Mouse (Mus musculus): ENCODE measurements around the gene Relt. TPM values are rescaled to one million over a fixed set of nuclear protein-coding genes. Genes with fewer than 3 reads are reported as not detected.

Gene Relt
- total RNA-seq, 2 experiments from 2014 or later = 5.3 to 12.2 TPM

DNA sequence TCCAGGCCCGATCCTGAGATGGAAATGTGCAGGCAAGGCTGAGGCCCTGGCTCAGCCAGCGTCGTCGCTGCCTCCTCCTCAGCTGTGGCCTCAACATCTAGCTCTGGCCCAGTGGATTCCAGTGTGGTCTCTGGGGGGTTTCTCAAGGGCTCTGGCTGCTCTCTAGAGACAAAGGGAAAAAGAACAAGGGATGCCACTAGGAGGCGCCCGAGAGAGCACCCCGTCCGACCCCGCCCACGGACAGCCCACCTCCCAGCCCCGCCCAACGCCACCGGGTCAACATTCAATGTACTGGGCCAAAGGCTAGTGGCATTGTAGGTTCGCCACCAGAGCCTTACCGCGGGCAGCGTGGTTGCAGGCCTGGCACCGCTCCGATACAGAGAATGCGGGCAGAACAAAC is 16.3 kb upstream of the Relt start:
- peak in 1 of 2 experiments; percentile 57 for DNase-seq
- intact Hi-C loops (cut with DNase I) = no loop called here

- no peak for DNase-seq
- intact Hi-C loops (cut with DNase I) = no loop called here
These were observed 13.5 kb upstream of the Relt start for GRCm38 (mm10) chr7:100876771-100877170.

DNA sequence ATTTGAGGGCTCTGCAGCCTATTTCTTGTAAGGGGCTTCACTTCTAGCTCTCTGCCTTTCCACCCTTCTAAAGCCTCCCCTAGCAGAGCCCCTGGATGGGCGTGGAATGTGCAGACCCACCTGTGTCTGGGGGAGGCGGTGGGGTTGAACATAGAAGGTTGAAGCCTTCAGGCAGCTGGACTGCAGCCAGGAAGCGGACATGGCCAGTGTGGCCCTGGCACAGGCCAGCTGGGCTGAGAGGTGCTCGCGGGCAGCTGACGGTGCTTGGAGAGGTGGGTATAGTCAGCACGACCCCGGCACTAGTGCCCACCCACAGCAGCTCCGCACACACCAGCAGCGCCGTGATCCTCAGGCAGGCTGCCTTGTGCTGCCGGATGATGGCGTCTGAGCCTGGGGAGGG is 13.0 kb upstream of the Relt start:
- no peak for DNase-seq
- intact Hi-C loops (cut with DNase I) = no loop called here

- DNase-seq = no peak
- intact Hi-C loops (cut with DNase I) = no loop called here
These were observed 12.6 kb upstream of the Relt start for GRCm38 (mm10) chr7:100875822-100876221.

GRCm38 (mm10) chr7:100873197-100873596 is 10.0 kb upstream of the Relt start:
- DNase-seq = no peak
- intact Hi-C loops (cut with DNase I) = no loop called here

DNA sequence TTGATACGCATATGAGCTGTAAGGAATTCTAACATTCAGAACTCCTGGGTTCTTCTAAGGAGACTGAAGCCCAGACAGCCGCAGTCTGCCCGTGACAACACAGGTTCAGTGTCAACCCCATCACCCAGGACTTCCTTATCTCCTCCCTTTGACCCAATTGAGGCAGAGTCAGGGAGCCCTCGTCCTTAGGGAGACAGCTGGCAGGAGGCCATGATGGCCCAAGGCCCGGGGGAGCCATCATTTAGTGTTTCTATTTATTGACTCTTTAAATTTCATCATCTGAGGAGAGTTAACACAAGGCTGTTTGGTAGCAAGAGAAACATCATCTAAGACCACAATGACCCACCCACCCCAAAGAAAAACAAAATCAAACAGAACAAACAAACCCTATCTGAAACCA is 8.6 kb upstream of the Relt start:
- intact Hi-C loops (cut with DNase I) = no loop called here
- DNase-seq = no peak

DNA sequence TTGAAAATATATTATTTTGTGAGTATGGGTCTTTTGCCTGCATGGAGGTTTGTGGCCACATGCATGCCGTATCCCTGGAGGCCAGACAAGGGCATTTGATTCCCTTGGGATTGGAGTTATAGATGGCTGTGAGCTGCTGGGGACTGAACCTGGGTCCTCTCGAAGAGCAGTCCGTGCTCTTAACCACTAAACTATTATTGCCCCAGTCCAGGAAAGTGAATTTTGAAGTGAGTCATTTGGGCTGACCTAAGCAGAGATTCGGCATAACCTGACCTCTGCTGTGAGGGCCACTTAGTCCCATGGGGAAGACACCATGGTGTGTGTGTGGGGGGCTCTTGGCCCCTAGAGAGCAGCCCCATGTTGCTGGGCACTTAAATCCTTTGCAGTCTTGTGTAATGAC is 8.1 kb upstream of the Relt start:
- DNase-seq = no peak
- intact Hi-C loops (cut with DNase I) = no loop called here

GRCm38 (mm10) chr7:100869877-100870629 is 6.8 kb upstream of the Relt start:
- DNase-seq = no peak
- intact Hi-C loops (cut with DNase I) = no loop called here

GRCm38 (mm10) chr7:100868551-100868950 is 5.3 kb upstream of the Relt start:
- DNase-seq = no peak
- intact Hi-C loops (cut with DNase I) = no loop called here

GRCm38 (mm10) chr7:100867561-100867960 is 4.3 kb upstream of the Relt start:
- no peak for DNase-seq
- intact Hi-C loops (cut with DNase I) = no loop called here

GRCm38 (mm10) chr7:100866675-100867074 is 3.4 kb upstream of the Relt start:
- DNase-seq = no peak
- intact Hi-C loops (cut with DNase I) = loop anchor here (1.0 kb wide), 1 partner anchor 17 kb away; no protein-coding TSS in a partner anchor

GRCm38 (mm10) chr7:100862353-100862752 is 893 bp downstream of the Relt start:
- intact Hi-C loops (cut with DNase I) = no loop called here
- DNase-seq = no peak

DNA sequence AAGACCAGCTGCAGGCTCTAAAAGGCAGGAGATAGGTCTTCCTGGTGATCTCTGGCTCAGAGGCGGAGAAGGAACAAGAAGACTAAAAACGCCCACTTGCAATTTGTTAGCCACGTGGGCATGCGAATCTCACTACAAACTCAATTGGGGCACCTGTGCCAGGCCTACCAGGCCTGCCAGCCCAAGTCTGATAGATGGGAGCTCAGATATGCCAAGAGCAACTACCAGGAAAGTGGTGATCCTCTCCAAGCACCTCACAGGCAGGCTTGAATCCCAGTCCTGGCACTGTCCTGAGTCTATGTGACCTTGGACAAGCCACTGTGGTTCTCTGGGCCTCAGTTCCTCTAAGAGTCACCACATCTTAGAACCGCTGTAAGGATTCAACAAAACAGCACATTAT is 2.0 kb downstream of the Relt start:
- intact Hi-C loops (cut with DNase I) = no loop called here
- no peak for DNase-seq

DNA sequence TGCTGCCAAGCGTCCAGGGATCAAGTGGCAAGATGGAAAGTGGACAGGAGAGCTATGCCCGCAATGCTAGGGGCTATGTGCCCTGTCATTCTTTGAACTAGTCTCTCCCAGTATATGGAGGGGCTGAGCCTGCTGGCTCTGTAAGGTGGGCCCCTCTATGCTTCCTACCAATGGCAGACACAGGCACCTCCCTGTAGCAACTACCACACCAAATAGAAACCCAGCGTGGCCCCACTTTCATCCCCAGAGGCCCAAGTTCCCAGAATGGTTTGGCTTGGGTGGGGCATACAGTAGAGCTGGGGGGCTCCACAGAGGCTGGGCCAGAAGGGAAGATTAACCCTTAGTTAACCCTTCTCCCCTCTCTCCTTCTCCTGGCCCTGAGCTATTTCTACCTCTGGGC is 2.8 kb downstream of the Relt start:
- intact Hi-C loops (cut with DNase I) = no loop called here
- DNase-seq = no peak

GRCm38 (mm10) chr7:100855795-100856573 is 7.3 kb downstream of the Relt start:
- intact Hi-C loops (cut with DNase I) = no loop called here

DNA sequence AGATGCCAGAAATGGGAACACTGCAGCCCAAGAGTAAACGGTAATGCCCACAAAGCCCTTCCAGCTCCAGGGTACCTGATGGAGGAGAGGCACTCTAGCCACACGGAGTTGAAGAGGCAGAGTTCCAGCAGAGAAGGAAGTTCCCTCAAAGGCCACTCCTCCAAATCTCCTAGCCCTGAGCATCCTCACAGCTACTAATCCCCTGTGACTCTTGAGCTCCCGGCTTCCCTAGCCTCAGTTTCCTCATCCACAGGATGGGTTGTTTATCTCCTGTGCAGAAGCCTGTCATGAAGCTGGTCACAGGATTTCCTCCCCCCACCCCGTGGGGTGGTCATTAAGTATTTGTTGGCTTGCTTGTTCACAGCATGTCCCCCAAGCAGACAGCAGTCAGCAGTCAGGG is 7.9 kb downstream of the Relt start:
- intact Hi-C loops (cut with DNase I) = no loop called here
- DNase-seq = no peak

More at GRCm38 (mm10) chr7:100855795-100856573, 7.3 kb downstream of the Relt start:
- DNase-seq = no peak

GRCm38 (mm10) chr7:100854861-100855260 is 8.4 kb downstream of the Relt start:
- intact Hi-C loops (cut with DNase I) = no loop called here
- no peak for DNase-seq

DNA sequence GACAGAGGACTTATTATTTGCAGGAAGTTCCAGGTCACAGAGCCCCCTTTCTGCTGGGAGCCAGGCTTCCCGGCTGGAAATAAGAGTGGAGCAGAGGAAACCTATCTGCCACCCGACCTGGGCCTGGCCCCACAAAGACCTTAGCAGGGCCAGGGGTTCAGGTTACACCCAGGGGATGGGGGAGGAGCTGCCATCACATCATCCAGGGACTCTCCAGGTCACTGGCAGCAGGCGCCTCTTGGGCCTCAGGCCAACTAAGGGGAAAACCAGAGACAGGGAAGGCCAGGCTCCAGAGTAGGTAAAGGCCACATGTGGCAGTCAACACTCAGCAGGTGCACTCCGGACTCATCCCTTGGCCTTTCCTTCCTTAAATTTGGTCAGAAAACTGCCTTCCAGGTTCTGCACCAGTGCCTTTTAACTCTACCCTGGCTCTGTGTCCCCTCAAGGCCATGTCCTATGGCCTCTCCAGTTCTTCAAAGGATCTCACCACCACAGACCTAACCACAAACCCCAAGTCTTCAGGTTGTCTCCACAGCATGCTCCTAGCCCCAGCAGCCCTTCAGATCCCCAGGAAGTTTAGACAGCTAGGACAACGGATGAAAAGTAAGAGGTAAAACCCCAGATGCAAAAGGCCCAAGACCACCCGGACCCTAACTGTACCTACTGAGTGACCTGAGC is 9.0 kb downstream of the Relt start:
- peak in 1 of 2 experiments; percentile 55 for DNase-seq
- intact Hi-C loops (cut with DNase I) = no loop called here

DNA sequence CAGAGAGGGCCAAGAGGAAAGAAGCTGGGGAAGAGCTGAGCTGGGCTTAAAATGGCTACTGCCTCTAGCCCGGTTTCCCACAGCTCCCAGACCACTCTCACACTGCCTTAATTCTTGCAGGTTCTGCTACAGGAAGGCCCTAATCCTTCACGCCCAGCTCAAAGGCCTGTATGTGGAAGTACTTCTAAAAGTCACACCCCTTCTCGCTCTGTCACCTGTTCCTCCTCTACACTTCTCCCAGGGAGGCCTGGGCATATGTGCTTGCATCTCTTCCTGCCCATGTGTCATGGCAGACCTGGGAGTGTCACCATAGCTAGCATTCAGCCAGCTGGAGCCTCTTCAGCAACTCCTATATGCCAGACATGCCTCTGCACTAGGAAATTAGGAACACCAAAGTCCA is 9.8 kb downstream of the Relt start:
- no peak for DNase-seq
- intact Hi-C loops (cut with DNase I) = no loop called here

- intact Hi-C loops (cut with DNase I) = no loop called here
- no peak for DNase-seq
These were observed 11.5 kb downstream of the Relt start for GRCm38 (mm10) chr7:100851481-100852356.
